Mouse (Mus musculus) midbrain, embryonic 14.5 days (tissue): ENCODE data around the gene Pgk1. TPM values are rescaled to one million over a fixed set of nuclear protein-coding genes. Genes with fewer than 3 reads are reported as not detected.

ENCODE experiments used
- ATAC-seq: fragments of 200-750 bp; cut with Nextera tagmentation; 2 replicates; pipeline ENCODE4 v1.8.0; 2017; ENCODE audit warnings: moderate number of reproducible peaks, moderate library complexity; ENCODE audit not compliant: low FRiP score, low TSS enrichment
- DNase-seq: peaks from one replicate; pipeline ENCODE4 v3.0.0-alpha.2; 2015
- H3K27ac ChIP-seq: fragments of 300-500 bp; sonication (generic); replicated peaks from 2 replicates; pipeline ENCODE4 v1.5.1; 2014; ENCODE audit warnings: mild to moderate bottlenecking, low read depth, low read length, moderate library complexity
- H3K27me3 ChIP-seq: fragments of 300-500 bp; sonication (generic); 2 replicates; pipeline ENCODE4 v1.6.1; 2014; ENCODE audit warnings: low read length, control low read depth, mixed read lengths; ENCODE audit not compliant: control insufficient read depth, insufficient read depth
- H3K36me3 ChIP-seq: fragments of 300-500 bp; sonication (generic); 2 replicates; pipeline ENCODE4 v1.6.1; 2014; ENCODE audit warnings: low read length, control low read depth; ENCODE audit not compliant: control insufficient read depth, insufficient read depth
- H3K4me1 ChIP-seq: fragments of 300-500 bp; sonication (generic); 2 replicates; pipeline ENCODE4 v1.6.1; 2014; ENCODE audit warnings: mild to moderate bottlenecking, antibody characterized with exemption, low read length, control low read depth; ENCODE audit not compliant: control insufficient read depth, insufficient read depth
- H3K4me2 ChIP-seq: fragments of 300-500 bp; sonication (generic); 2 replicates; pipeline ENCODE4 v1.6.1; 2014; ENCODE audit warnings: mild to moderate bottlenecking, low read length, moderate library complexity
- H3K4me3 ChIP-seq: fragments of 300-500 bp; sonication (generic); replicated peaks from 2 replicates; pipeline ENCODE4 v1.5.1; 2014; ENCODE audit warnings: low read depth, low read length
- H3K9ac ChIP-seq: fragments of 300-500 bp; sonication (generic); replicated peaks from 2 replicates; pipeline ENCODE4 v1.6.1; 2014; ENCODE audit warnings: mild to moderate bottlenecking, low read length, moderate library complexity
- H3K9me3 ChIP-seq: fragments of 300-500 bp; sonication (generic); 2 replicates; pipeline ENCODE4 v1.6.1; 2016; ENCODE audit warnings: low read length, control low read depth, mixed read lengths; ENCODE audit not compliant: control insufficient read depth
- WGBS: fragments of 180-500 bp; shearing (Covaris S2); extraction: QIAGEN DNeasy Blood & Tissue Kit; methylation state at CpG from one replicate; pipeline ENCODE4 v1.1.7; 2014; 5-methylcytosine and 5-hydroxymethylcytosine counted together
- polyA plus RNA-seq: library from polyadenylated mRNA; unstranded; fragments of >200 nt; fragmentation: Nextera tagmentation; extraction: Ambion mirVana; gene quantifications from 2 replicates; pipeline ENCODE4 v1.2.1, GENCODE M21; 2014

Pgk1 gene
- polyA plus RNA-seq, 1 experiment from 2014 or later, result 266 TPM

DNA sequence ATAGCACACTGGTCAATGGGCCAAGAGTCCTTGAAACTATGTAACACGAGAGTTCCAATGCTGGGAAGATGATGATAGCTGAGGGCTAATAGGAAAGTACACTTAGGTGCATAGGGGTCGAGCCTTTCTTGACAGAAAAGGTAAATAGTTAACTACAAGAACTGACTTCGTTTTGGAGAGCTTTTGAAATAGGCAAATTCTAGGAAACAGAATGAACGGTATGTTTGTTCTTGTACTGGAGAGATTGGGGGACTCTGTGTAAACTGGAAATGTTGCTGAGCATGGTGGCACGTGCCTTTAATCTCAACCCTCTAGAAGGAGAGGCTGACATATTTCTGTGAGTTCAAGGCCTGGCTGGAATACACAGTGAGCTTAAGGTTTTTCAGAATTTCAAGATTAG is 22.3 kb upstream of the Pgk1 start:
- Histone ChIP-seq H3K4me1 (no peaks in the 10 kb centered on the region), H3K4me2 (no peak overlapping the region), H3K36me3 (no peaks in the 10 kb centered on the region), H3K9me3 (no peaks in the 10 kb centered on the region), H3K4me3 (no peak overlapping the region), H3K9ac (no peak overlapping the region), H3K27me3 (no peaks in the 10 kb centered on the region), H3K27ac (no peak overlapping the region)
- no peak for ATAC-seq
- DNase-seq, result no peak
- WGBS, result 78% methylated on average over 5 of the region's 5 CpGs

DNA sequence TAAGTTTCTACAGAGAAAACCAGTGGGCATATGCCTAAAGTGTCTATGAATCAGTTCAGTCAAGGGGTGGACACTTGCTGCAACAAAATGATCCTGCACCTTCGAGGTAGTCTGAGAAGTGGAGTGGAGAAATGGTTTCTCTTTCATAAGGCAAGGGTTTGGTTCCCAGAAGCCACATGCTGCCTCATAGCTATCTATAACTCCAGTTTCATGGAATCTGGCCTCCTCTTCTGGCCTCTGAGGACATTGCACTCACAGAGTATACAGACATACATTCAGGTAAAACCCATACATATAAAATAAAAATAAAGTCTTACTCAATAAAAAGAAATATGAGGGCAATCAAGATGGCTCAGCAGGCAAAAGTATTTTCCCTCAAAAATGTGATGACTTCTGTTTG is 21.8 kb upstream of the Pgk1 start:
- Histone ChIP-seq H3K4me1 (no peaks in the 10 kb centered on the region), H3K4me2 (no peak overlapping the region), H3K27ac (no peak overlapping the region), H3K9me3 (no peaks in the 10 kb centered on the region), H3K9ac (no peak overlapping the region), H3K27me3 (no peaks in the 10 kb centered on the region), H3K4me3 (no peak overlapping the region), H3K36me3 (no peaks in the 10 kb centered on the region)
- ATAC-seq, result no peak
- WGBS, result 81% methylated on average over 1 of the region's 1 CpGs
- DNase-seq, result no peak

GRCm38 (mm10) chrX:106171106-106171852 is 15.6 kb upstream of the Pgk1 start:
- Histone ChIP-seq H3K36me3 (no peaks in the 10 kb centered on the region), H3K4me3 (peak overlapping the region; percentile 13), H3K4me1 (no peaks in the 10 kb centered on the region), H3K27ac (no peak overlapping the region), H3K4me2 (peak overlapping the region; percentile 43), H3K9me3 (no peaks in the 10 kb centered on the region), H3K9ac (peak overlapping the region; percentile 21; the same call in 1 of the 2 replicates), H3K27me3 (no peaks in the 10 kb centered on the region)
- 29% methylated on average over 18 of the region's 18 CpGs for WGBS
- peak; percentile 74; the same call in 1 of the 2 replicates for ATAC-seq
- DNase-seq, result peak; percentile 88

- Histone ChIP-seq H3K4me1 (no peaks in the 10 kb centered on the region), H3K9ac (no peak overlapping the region), H3K36me3 (no peaks in the 10 kb centered on the region), H3K4me2 (peak overlapping the region; percentile 43), H3K27ac (no peak overlapping the region), H3K4me3 (peak overlapping the region; percentile 13; the same call in 1 of the 2 replicates), H3K27me3 (no peaks in the 10 kb centered on the region), H3K9me3 (no peaks in the 10 kb centered on the region)
- ATAC-seq (no peak), DNase-seq (no peak)
- WGBS, result 61% methylated on average over 6 of the region's 6 CpGs
These were observed 15.1 kb upstream of the Pgk1 start for GRCm38 (mm10) chrX:106171853-106172154.

DNA sequence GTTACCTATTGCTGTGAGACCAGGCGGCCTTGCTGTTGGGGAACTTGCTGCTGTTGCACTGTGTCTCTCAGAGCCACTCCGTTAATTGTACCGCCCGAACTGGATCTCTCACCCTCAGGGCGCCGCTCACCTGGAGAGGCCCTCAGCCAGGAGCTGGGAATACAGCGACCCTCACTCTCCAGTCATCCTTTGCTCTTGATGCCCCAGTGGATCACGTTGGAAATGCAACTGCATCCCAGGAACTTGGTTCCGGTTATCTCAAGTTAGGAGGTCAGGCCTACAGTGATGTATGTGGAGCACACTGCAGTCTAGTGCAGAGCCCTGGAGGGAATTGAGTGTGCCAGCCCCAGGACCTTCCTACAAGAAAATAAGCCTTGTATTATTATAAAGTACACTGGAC is 10.6 kb upstream of the Pgk1 start:
- no peak for ATAC-seq
- H3K9me3 ChIP-seq, result no peaks in the 10 kb centered on the region
- 61% methylated on average over 9 of the region's 9 CpGs for WGBS

GRCm38 (mm10) chrX:106184279-106184678 is 2.6 kb upstream of the Pgk1 start:
- H3K9ac ChIP-seq, result no peak overlapping the region
- H3K4me1 ChIP-seq, result peaks cover 16% of the 10 kb centered on the region; the same call in 1 of the 2 replicates
- H3K4me3 ChIP-seq, result no peak overlapping the region
- H3K36me3 ChIP-seq, result no peaks in the 10 kb centered on the region
- 32% methylated on average over 4 of the region's 4 CpGs for WGBS
- no peak for ATAC-seq
- H3K27ac ChIP-seq, result no peak overlapping the region
- DNase-seq, result no peak
- no peaks in the 10 kb centered on the region for H3K9me3 ChIP-seq
- H3K27me3 ChIP-seq, result no peaks in the 10 kb centered on the region
- no peak overlapping the region for H3K4me2 ChIP-seq

More for the DNA sequence above, 10.6 kb upstream of the Pgk1 start:
- Histone ChIP-seq H3K4me1 (no peaks in the 10 kb centered on the region), H3K9ac (no peak overlapping the region), H3K4me3 (no peak overlapping the region), H3K27me3 (no peaks in the 10 kb centered on the region), H3K4me2 (no peak overlapping the region), H3K36me3 (no peaks in the 10 kb centered on the region), H3K27ac (no peak overlapping the region)
- no peak for DNase-seq

- H3K27me3 ChIP-seq, result no peaks in the 10 kb centered on the region
- H3K4me2 ChIP-seq, result peak overlapping the region; percentile 48
- ATAC-seq, result no peak
- DNase-seq, result peak; percentile 35
- H3K9ac ChIP-seq, result no peak overlapping the region
- WGBS, result 19% methylated on average over 5 of the region's 5 CpGs
- H3K4me1 ChIP-seq, result peaks cover 19% of the 10 kb centered on the region; the same call in 1 of the 2 replicates
- peak overlapping the region; percentile 88 for H3K27ac ChIP-seq
- no peaks in the 10 kb centered on the region for H3K36me3 ChIP-seq
- H3K9me3 ChIP-seq, result no peaks in the 10 kb centered on the region
- no peak overlapping the region for H3K4me3 ChIP-seq
These were observed 1.2 kb upstream of the Pgk1 start for GRCm38 (mm10) chrX:106185706-106186105.

GRCm38 (mm10) chrX:106187737-106188136 is 837 bp downstream of the Pgk1 start:
- DNase-seq, result no peak
- Histone ChIP-seq H3K4me3 (peak overlapping the region; percentile 52), H3K4me1 (peaks cover 19% of the 10 kb centered on the region; the same call in 1 of the 2 replicates), H3K4me2 (peak overlapping the region; percentile 63), H3K9ac (peak overlapping the region; percentile 61), H3K36me3 (no peaks in the 10 kb centered on the region), H3K27me3 (no peaks in the 10 kb centered on the region), H3K27ac (0 out of 2 replicates have a peak overlapping the region, but pooled peaks have one; percentile 45), H3K9me3 (no peaks in the 10 kb centered on the region)
- WGBS, result 20% methylated on average over 12 of the region's 12 CpGs
- ATAC-seq, result no peak

DNA sequence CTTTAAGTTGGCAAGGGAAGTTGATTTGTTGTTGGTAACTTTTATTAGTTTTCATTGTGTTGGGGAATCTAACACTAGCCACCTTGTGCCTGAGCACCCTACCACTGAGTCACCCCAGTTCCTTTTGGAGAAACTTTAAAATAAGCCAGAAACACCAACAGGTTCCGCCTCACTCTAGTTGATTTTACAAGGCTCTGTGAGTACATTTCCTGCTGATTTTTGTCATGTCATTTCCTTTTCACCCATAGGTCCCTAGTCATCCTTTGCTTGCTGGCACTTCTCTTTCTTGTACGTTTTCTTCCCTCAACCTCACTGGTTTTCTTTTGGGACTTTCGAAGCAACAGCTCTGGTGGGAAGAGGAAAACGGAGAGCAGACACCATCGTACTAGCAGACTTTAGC is 2.5 kb downstream of the Pgk1 start:
- ATAC-seq (no peak), DNase-seq (no peak)
- Histone ChIP-seq H3K4me3 (no peak overlapping the region), H3K27me3 (no peaks in the 10 kb centered on the region), H3K4me2 (peak overlapping the region; percentile 63), H3K27ac (no peak overlapping the region), H3K9me3 (no peaks in the 10 kb centered on the region), H3K9ac (no peak overlapping the region), H3K4me1 (peaks cover 19% of the 10 kb centered on the region; the same call in 1 of the 2 replicates), H3K36me3 (peaks cover 3% of the 10 kb centered on the region; the same call in 1 of the 2 replicates)
- WGBS, result 64% methylated on average over 5 of the region's 5 CpGs
